8 mouse cellular contexts compared by ENCODE assay signal in the genomic region with DNA sequence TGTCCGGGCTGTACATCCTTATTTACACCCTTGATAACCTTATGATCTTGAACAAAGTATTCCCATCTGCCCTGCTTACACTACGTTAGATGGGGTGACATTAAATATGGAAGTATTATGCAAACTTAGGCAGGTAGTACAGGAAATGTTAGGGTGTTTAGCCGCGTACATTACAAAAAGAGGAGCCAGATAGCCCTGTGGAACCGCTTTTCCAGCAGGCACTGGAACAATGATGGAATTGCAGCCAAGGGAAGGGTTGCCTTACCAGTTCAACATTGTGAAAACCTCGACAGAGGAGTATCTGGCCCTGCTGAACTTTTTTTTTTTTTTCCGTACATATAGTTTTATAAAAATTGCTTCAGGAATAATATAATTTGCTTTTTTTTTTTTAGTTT. TPM values are rescaled to one million over a fixed set of nuclear protein-coding genes. Genes with fewer than 3 reads are reported as not detected.
DNase-seq lines count a peak whose midpoint lies in the region; ATAC-seq and TF ChIP-seq lines count a peak whose summit lies in the region.

No protein-coding gene starts in this region.

- H3K4me3 ChIP-seq in heart, embryonic 10.5 days = peak overlapping the region; percentile 81
- peak overlapping the region; percentile 83 to 97 for H3K4me3 ChIP-seq in ES-E14 (ENCODE audit: insufficient read depth in 1 of 2, low read depth in 1 of 2, low read length in 2 of 2, poor library complexity in 1 of 2, severe bottlenecking in 1 of 2)
- H3K4me3 ChIP-seq in heart, embryonic 16.5 days (ENCODE audit: low read length) = peak overlapping the region; percentile 98

- peak overlapping the region; percentile 97 for H3K4me2 ChIP-seq in heart, embryonic 16.5 days (ENCODE audit: low read depth, low read length)

- no peaks in the 10 kb centered on the region for H3K27me3 ChIP-seq in heart, embryonic 10.5 days (ENCODE audit: insufficient read depth, poor library complexity, severe bottlenecking)
- H3K27me3 ChIP-seq in heart, embryonic 16.5 days (ENCODE audit: control insufficient read depth, insufficient read depth, low read length) = no peaks in the 10 kb centered on the region

- DNase-seq in heart, embryonic 10.5 days (ENCODE audit: low spot score) = no peak
- DNase-seq in heart, adult 18-20 months = no peak
- no peak for DNase-seq in ES-E14 (ENCODE audit: low read depth, low spot score)
- peak; percentile 19 for DNase-seq in lung, postnatal 10 days
- DNase-seq in yolk sac, embryonic 10.5 days (ENCODE audit: low spot score) = no peak
- no peak for DNase-seq in layer of hippocampus, adult 18-20 months (ENCODE audit: low spot score in 2 of 2)
- no peak for DNase-seq in adrenal gland, postnatal 36 days

- peak overlapping the region; percentile 86 for H3K27ac ChIP-seq in heart, embryonic 10.5 days
- no peak overlapping the region for H3K27ac ChIP-seq in ES-E14 (ENCODE audit: insufficient read depth, low read depth, low read length, poor library complexity, severe bottlenecking)
- H3K27ac ChIP-seq in heart, embryonic 16.5 days (ENCODE audit: low read length) = peak overlapping the region; percentile 54

- in situ Hi-C loops in ES-E14 (cut with MboI; ENCODE audit: low sequenced_read_pairs in 2 of 2, unreplicated experiment in 2 of 2) = no loop called here

- H3K4me1 ChIP-seq in heart, embryonic 10.5 days = peaks cover 7% of the 10 kb centered on the region
- H3K4me1 ChIP-seq in ES-E14 (ENCODE audit: control insufficient read depth in 2 of 2, insufficient read depth in 2 of 2, low read length in 2 of 2, poor library complexity in 1 of 2) = 0 out of 4 replicates have a peak, but pooled peaks cover 0 to 2% of the 10 kb centered on the region in 2 experiments
- H3K4me1 ChIP-seq in heart, embryonic 16.5 days (ENCODE audit: control insufficient read depth, insufficient read depth, low read length) = peaks cover 10% of the 10 kb centered on the region

- H3K9ac ChIP-seq in ES-E14 (ENCODE audit: insufficient read depth, low read depth, low read length, poor library complexity, severe bottlenecking) = peak overlapping the region; percentile 76; the same call in 1 of the 2 replicates
- H3K9ac ChIP-seq in heart, embryonic 16.5 days (ENCODE audit: low read length) = peak overlapping the region; percentile 83

- WGBS in heart, embryonic 10.5 days = 18% methylated on average over 7 of the region's 7 CpGs
- 15% methylated on average over 7 of the region's 7 CpGs for WGBS in heart, embryonic 16.5 days

- no peak for ATAC-seq in heart, embryonic 16.5 days (replicated peaks; ENCODE audit: extremely low read depth, insufficient read depth, low FRiP score)

- peaks cover 5% of the 10 kb centered on the region; the same call in 1 of the 2 replicates for H3K36me3 ChIP-seq in heart, embryonic 10.5 days
- no peaks in the 10 kb centered on the region; the same call in 1 of the 2 replicates for H3K36me3 ChIP-seq in ES-E14 (ENCODE audit: control insufficient read depth, insufficient read depth, low read length, poor library complexity, severe bottlenecking)
- H3K36me3 ChIP-seq in heart, embryonic 16.5 days (ENCODE audit: control insufficient read depth, insufficient read depth) = 0 out of 2 replicates have a peak, but pooled peaks cover 4% of the 10 kb centered on the region

- no peaks in the 10 kb centered on the region for H3K9me3 ChIP-seq in heart, embryonic 10.5 days
- H3K9me3 ChIP-seq in ES-E14 (ENCODE audit: control insufficient read depth, insufficient read depth, low read depth, low read length) = no peaks in the 10 kb centered on the region
- H3K9me3 ChIP-seq in heart, embryonic 16.5 days (replicated peaks; ENCODE audit: control insufficient read depth, low read length) = no peaks in the 10 kb centered on the region

TF ChIP-seq in ES-E14, 5 proteins besides CTCF, POLR2A, EP300 and RAD21:
- TF ChIP-seq ZC3H11A (IDR thresholded peaks at IDR 0.05; ENCODE audit: borderline replicate concordance, low read depth, low read length) (no peak), MAFK (IDR thresholded peaks at IDR 0.05; ENCODE audit: insufficient read depth, low read depth, low read length) (no peak), ZNF384 (IDR thresholded peaks at IDR 0.05; ENCODE audit: low read depth, low read length) (no peak), HCFC1 (IDR thresholded peaks at IDR 0.05; ENCODE audit: borderline replicate concordance, insufficient read depth, low read length) (no peak), CHD2 (IDR thresholded peaks at IDR 0.05; ENCODE audit: low read depth, low read length) (no peak)
TF ChIP-seq in ES-E14: peak in this region for 0.

RNA-seq across cellular contexts. Expression of gene Fam57a, which starts 0.7 kb away (rescaled TPM):
- 32.7 and 35.9 TPM in 2 replicates for polyA plus RNA-seq in heart, embryonic 10.5 days (2016; fragmentation: Nextera tagmentation; extraction: Ambion mirVana)
- 1 to 10 TPM; 3.5 to 3.8 TPM for total RNA-seq in heart, adult 18-20 months (2021)
- total RNA-seq in ES-E14 (2012; rRNA removed) = 10.6 and 11.3 TPM in 2 replicates
- 22.3 and 24.0 TPM in 2 replicates for polyA plus RNA-seq in heart, embryonic 16.5 days (2015; fragmentation: Nextera tagmentation; extraction: Ambion mirVana)
- total RNA-seq in layer of hippocampus, adult 18-20 months (2021) = 10 to 100 TPM; 16.6 to 18.5 TPM
- total RNA-seq in adrenal gland, postnatal 36 days (2021) = 1 to 10 TPM; 4.8 to 4.9 TPM

RNA-seq across cellular contexts. Expression of gene Vps53, which starts 0.7 kb away (rescaled TPM):
- 35.1 and 37.7 TPM in 2 replicates for polyA plus RNA-seq in heart, embryonic 10.5 days (2016; fragmentation: Nextera tagmentation; extraction: Ambion mirVana)
- total RNA-seq in heart, adult 18-20 months (2021) = 10 to 100 TPM; 25.5 to 26.9 TPM
- total RNA-seq in ES-E14 (2012; rRNA removed) = 12.6 and 20.3 TPM in 2 replicates
- polyA plus RNA-seq in heart, embryonic 16.5 days (2015; fragmentation: Nextera tagmentation; extraction: Ambion mirVana) = 30.5 and 35.1 TPM in 2 replicates
- 100 to 1,000 TPM; 100 to 106 TPM for total RNA-seq in layer of hippocampus, adult 18-20 months (2021)
- 10 to 100 TPM; 49.2 to 54.2 TPM for total RNA-seq in adrenal gland, postnatal 36 days (2021)

RNA-seq across cellular contexts. Expression of gene Dbil5, which starts 37.3 kb away (rescaled TPM):
- 0.80 and 1.1 TPM in 2 replicates for polyA plus RNA-seq in heart, embryonic 10.5 days (2016; fragmentation: Nextera tagmentation; extraction: Ambion mirVana)
- under 1 TPM; 0.50 to 0.90 TPM for total RNA-seq in heart, adult 18-20 months (2021)
- 0.48 and 1.4 TPM in 2 replicates for total RNA-seq in ES-E14 (2012; rRNA removed)
- 0.53 and 1.8 TPM in 2 replicates for polyA plus RNA-seq in heart, embryonic 16.5 days (2015; fragmentation: Nextera tagmentation; extraction: Ambion mirVana)
- 1 to 10 TPM in 1 of 2 experiments, not detected in 1; 1.0 TPM for total RNA-seq in layer of hippocampus, adult 18-20 months (2021)
- not detected for total RNA-seq in adrenal gland, postnatal 36 days (2021)

RNA-seq across cellular contexts. Expression of gene Gemin4, which starts 37.3 kb away (rescaled TPM):
- polyA plus RNA-seq in heart, embryonic 10.5 days (2016; fragmentation: Nextera tagmentation; extraction: Ambion mirVana) = 40.0 and 42.1 TPM in 2 replicates
- total RNA-seq in heart, adult 18-20 months (2021) = 1 to 10 TPM; 3.2 to 4.3 TPM
- 26.1 and 34.0 TPM in 2 replicates for total RNA-seq in ES-E14 (2012; rRNA removed)
- 20.1 and 21.7 TPM in 2 replicates for polyA plus RNA-seq in heart, embryonic 16.5 days (2015; fragmentation: Nextera tagmentation; extraction: Ambion mirVana)
- 1 to 10 TPM; 7.5 to 8.7 TPM for total RNA-seq in layer of hippocampus, adult 18-20 months (2021)
- 1 to 10 TPM; 8.0 to 8.9 TPM for total RNA-seq in adrenal gland, postnatal 36 days (2021)
